Mouse (Mus musculus) adipocyte (in vitro differentiated cells): ENCODE measurements at regions not wholly inside any gene's neighbourhood (a gene's known extent, or its start where the extent isn't known, plus 50 kb on each side); places are given as distances from the start of the nearest gene placed in this dataset.

ENCODE experiments used
- DNase-seq: peaks from one replicate; pipeline ENCODE4 v3.0.0-alpha.2; 2016; ENCODE audit warnings: low spot score

GRCm38 (mm10) chr5:138875180-138876076, 55.5 kb downstream of the Gm5294 start:
- DNase-seq: no peak

- DNase-seq: no peak
Observed at GRCm38 (mm10) chr5:138881649-138882226, 61.9 kb downstream of the Gm5294 start.

- DNase-seq: no peak
Observed at GRCm38 (mm10) chr5:138883573-138883972, 63.7 kb downstream of the Gm5294 start.

- no peak for DNase-seq
Observed at GRCm38 (mm10) chr5:138885905-138886304, 66.0 kb downstream of the Gm5294 start.

- no peak for DNase-seq
Observed at GRCm38 (mm10) chr5:138888749-138889148, 68.9 kb downstream of the Gm5294 start.

- DNase-seq: no peak
Observed at GRCm38 (mm10) chr5:138889760-138890159, 69.9 kb downstream of the Gm5294 start.

GRCm38 (mm10) chr5:138894496-138894895, 74.6 kb downstream of the Gm5294 start:
- no peak for DNase-seq

- no peak for DNase-seq
Observed at GRCm38 (mm10) chr5:138897255-138897654, 77.4 kb downstream of the Gm5294 start.

- DNase-seq: no peak
Observed at GRCm38 (mm10) chr5:138898440-138898839, 78.6 kb downstream of the Gm5294 start.

- DNase-seq: no peak
Observed at GRCm38 (mm10) chr5:138900952-138901599, 81.2 kb downstream of the Gm5294 start.

GRCm38 (mm10) chr5:138902316-138902715, 82.4 kb downstream of the Gm5294 start:
- DNase-seq: no peak

GRCm38 (mm10) chr5:138911769-138912710, 85.1 kb downstream of the Pdgfa start:
- DNase-seq: no peak

- DNase-seq: no peak
Observed at GRCm38 (mm10) chr5:138912711-138913105, 84.5 kb downstream of the Pdgfa start.

GRCm38 (mm10) chr5:138915068-138915467, 82.1 kb downstream of the Pdgfa start:
- DNase-seq: no peak

- no peak for DNase-seq
Observed at GRCm38 (mm10) chr5:138915496-138915895, 81.7 kb downstream of the Pdgfa start.

- DNase-seq: peak; percentile 25
Observed at GRCm38 (mm10) chr5:138920156-138920845, 76.9 kb downstream of the Pdgfa start.

GRCm38 (mm10) chr5:138922116-138922515, 75.1 kb downstream of the Pdgfa start:
- DNase-seq: no peak
